Mouse (Mus musculus) R1 (cell line): ENCODE measurements at regions not wholly inside any gene's neighbourhood (a gene's known extent, or its start where the extent isn't known, plus 50 kb on each side); places are given as distances from the start of the nearest gene placed in this dataset.

Experiments used
- DNase-seq: peaks from one replicate; pipeline ENCODE4 v3.0.0-alpha.2; 2018; ENCODE audit warnings: low read depth, low spot score

DNA sequence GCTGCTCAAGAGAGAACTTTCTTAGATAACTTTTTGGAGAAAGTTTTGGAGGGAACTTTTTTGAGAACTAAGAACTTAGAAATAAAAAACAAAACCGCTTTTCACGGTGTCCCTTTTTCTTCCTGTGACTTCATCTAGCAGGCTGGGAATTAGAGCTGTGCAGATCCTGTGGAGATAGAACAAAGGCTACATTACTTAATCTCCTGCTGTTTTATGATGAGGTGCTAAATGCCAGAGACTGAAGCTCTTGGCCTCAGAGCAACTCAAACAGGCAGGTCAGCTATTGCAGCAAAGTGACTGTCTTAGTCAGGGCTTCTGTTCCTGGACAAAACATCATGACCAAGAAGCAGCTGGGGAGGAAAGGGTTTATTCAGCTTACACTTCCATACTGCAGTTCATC is 157.3 kb downstream of the Pth2r start:
- DNase-seq: peak; percentile 52

DNA sequence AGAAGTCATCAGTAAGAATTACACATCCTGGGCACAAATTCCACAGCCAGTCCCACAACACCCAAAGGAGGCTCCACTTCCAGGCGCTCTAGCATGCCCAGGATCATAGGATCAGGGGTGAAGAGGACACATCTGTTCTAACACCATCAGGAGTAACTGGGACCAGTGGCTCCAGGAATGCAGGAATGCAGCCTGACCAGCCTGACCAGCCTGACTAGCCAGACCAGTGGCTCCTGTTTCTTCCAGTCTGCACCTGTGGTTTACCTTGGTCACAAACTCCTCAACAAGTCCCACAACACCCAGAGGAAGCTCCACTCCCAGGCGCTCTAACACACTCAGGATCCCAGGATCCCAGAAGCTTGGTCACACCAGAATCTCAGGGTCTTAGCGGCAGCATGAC is 158.3 kb downstream of the Pth2r start:
- DNase-seq: peak; percentile 3
